Mouse (Mus musculus) liver, adult 2 months (tissue): ENCODE measurements at regions not wholly inside any gene's neighbourhood (a gene's known extent, or its start where the extent isn't known, plus 50 kb on each side); places are given as distances from the start of the nearest gene placed in this dataset.

Experiments used
- DNase-seq: peaks from one replicate; pipeline ENCODE4 v3.0.0-alpha.2; 2011; ENCODE audit warnings: low read depth, low spot score; ENCODE audit errors: extremely low read depth
- H3K27ac ChIP-seq: fragments of 200-500 bp; replicated peaks from 2 replicates; pipeline ENCODE4 v1.5.1; 2012; ENCODE audit warnings: low read depth, mild to moderate bottlenecking, control low read depth, inconsistent platforms, low read length; ENCODE audit not compliant: insufficient read depth
- H3K27me3 ChIP-seq: fragments of 200-500 bp; 2 replicates; pipeline ENCODE4 v1.6.1; 2012; ENCODE audit warnings: mild to moderate bottlenecking, moderate library complexity, low read length, inconsistent platforms; ENCODE audit not compliant: control insufficient read depth, insufficient read depth
- H3K36me3 ChIP-seq: fragments of 200-500 bp; 2 replicates; pipeline ENCODE4 v1.6.1; 2012; ENCODE audit warnings: low read length, inconsistent platforms; ENCODE audit not compliant: control insufficient read depth, insufficient read depth
- H3K4me1 ChIP-seq: fragments of 200-500 bp; 2 replicates; pipeline ENCODE4 v1.6.1; 2011; ENCODE audit warnings: low read length; ENCODE audit not compliant: control insufficient read depth, insufficient read depth
- H3K4me3 ChIP-seq: fragments of 200-500 bp; 2 replicates; pipeline ENCODE4 v1.5.1; 2011; ENCODE audit warnings: low read depth, mild to moderate bottlenecking, control low read depth, low read length, moderate library complexity; ENCODE audit not compliant: insufficient read depth
- H3K79me2 ChIP-seq: fragments of 200-500 bp; 2 replicates; pipeline ENCODE4 v1.6.1; 2012; ENCODE audit warnings: inconsistent platforms, mild to moderate bottlenecking, low read length, moderate library complexity; ENCODE audit not compliant: control insufficient read depth, insufficient read depth
- H3K9ac ChIP-seq: fragments of 200-500 bp; 2 replicates; pipeline ENCODE4 v1.6.1; 2012; ENCODE audit warnings: low read depth, mild to moderate bottlenecking, control low read depth, inconsistent platforms, low read length
- CTCF ChIP-seq: fragments of 200-500 bp; IDR thresholded peaks from 2 replicates; pipeline ENCODE4 v1.5.1; 2011; ENCODE audit warnings: low read depth, low read length, control low read depth
- POLR2A ChIP-seq: fragments of 200-500 bp; IDR thresholded peaks from 2 replicates; pipeline ENCODE4 v1.6.1; 2011; ENCODE audit warnings: low read length, control low read depth; ENCODE audit not compliant: insufficient read depth; ENCODE audit errors: extremely low read depth
- WGBS: fragments of 180-500 bp; shearing (Covaris S2); methylation state at CpG from one replicate; pipeline ENCODE4 v1.1.7; 2018; 5-methylcytosine and 5-hydroxymethylcytosine counted together

DNA sequence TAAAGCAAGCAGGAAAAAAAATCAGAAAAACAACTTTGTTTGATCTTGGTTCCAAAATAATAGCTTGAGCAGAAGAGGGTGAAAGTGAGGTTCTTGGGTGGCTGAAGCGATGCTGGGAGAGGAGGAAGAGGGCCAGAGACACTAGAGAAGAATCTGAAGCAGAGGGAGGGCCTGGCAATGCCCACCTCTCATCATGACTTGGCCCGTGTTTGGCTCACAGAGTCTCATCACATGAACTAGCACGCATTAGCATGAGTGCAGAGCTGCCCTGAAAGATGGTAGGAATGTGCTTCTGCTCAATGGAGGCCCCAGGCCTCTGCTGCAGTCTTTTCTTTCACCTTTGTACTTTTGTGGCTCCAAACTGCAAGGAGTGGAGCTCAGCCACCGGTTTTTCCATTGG lies 588.6 kb downstream of the Rnf144a start:
- Histone ChIP-seq H3K79me2 (no peaks in the 10 kb centered on the region), H3K4me1 (peaks cover 9% of the 10 kb centered on the region)
- WGBS = 50% methylated on average over 4 of the region's 4 CpGs

DNA sequence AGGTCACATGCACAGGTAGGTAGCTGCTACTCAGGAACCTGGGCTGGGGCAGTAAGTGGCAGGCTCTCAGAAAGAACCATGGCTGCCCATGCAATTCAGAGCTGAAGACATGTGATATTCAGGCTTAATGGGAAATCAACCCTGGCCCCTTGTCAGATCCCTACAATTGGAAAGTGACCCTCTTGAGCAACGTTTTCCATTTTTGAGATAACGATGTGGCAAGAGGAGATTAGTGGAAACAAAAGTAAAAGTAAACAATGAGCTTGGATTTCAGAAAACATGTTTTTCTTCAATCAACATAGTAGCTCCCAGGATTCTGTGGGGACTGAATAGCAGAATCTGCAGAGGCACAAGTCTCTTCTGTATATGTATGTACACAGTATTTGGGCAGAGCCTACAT lies 598.8 kb downstream of the Rnf144a start:
- H3K27ac ChIP-seq = peak overlapping the region; percentile 95
- H3K4me1 ChIP-seq = peaks cover 26% of the 10 kb centered on the region; the same call in 1 of the 2 replicates
- TF ChIP-seq POLR2A (no peak), CTCF (no peak)
- 21% methylated on average over 2 of the region's 2 CpGs for WGBS
- H3K36me3 ChIP-seq = no peaks in the 10 kb centered on the region
- no peaks in the 10 kb centered on the region for H3K79me2 ChIP-seq
- H3K4me3 ChIP-seq = no peak overlapping the region
- no peaks in the 10 kb centered on the region for H3K27me3 ChIP-seq
- H3K9ac ChIP-seq = no peak overlapping the region
- DNase-seq = peak; percentile 98

More for the DNA sequence above, 588.6 kb downstream of the Rnf144a start:
- DNase-seq = no peak
- Histone ChIP-seq H3K4me3 (no peak overlapping the region), H3K36me3 (no peaks in the 10 kb centered on the region), H3K27ac (peak overlapping the region; percentile 83), H3K27me3 (no peaks in the 10 kb centered on the region), H3K9ac (peak overlapping the region; percentile 10; the same call in 1 of the 2 replicates)
- no peak for TF ChIP-seq CTCF
- no peak for TF ChIP-seq POLR2A

DNA sequence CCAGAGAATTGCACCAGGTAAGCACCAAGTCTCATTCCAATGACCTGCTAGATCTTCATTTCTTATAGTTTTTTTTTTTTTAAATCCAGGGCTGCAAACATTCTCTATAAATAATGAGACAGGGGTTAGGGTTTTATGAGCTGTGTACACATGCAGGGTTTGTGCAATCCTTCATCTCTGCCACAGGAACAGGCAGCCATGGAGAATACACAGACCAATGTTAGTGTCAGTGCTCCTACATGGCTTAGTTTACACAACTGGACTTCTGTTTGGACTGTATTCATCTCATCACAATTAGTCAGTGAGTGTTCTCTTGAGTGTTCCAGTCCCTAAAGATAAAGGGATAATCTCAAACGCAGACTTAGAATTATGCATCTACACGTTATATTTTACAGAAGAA lies 620.0 kb downstream of the Rnf144a start:
- H3K4me1 ChIP-seq = peaks cover 8% of the 10 kb centered on the region
- peak overlapping the region; percentile 73; the same call in 1 of the 2 replicates for H3K27ac ChIP-seq
- no peaks in the 10 kb centered on the region for H3K27me3 ChIP-seq
- WGBS = 50% methylated on average over 2 of the region's 2 CpGs
- no peak for TF ChIP-seq POLR2A
- H3K79me2 ChIP-seq = no peaks in the 10 kb centered on the region
- no peak overlapping the region for H3K9ac ChIP-seq
- no peaks in the 10 kb centered on the region for H3K36me3 ChIP-seq
- no peak overlapping the region for H3K4me3 ChIP-seq
- peak; percentile 78 for DNase-seq

DNA sequence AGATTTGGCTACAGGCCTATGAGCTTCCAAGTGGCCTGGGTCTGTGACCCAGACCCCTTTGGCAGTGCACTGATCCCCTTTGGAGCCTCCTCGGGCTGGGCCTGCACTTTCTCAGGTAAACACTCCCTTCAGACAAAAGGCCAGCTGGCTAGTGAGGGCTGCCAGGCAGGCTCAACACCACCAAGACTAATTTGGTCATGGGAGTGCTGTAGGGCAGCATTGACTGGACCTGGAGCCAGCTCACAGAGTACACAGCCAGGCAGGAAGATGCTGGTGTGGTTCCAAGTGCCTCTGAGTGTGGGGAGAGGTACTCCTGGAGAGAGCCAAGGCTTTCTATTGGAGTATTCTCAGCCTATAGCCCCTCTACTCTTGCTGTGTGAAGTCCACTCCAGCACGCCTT lies 620.5 kb downstream of the Rnf144a start:
- Histone ChIP-seq H3K4me3 (no peak overlapping the region), H3K9ac (no peak overlapping the region), H3K4me1 (peaks cover 8% of the 10 kb centered on the region), H3K27ac (peak overlapping the region; percentile 73), H3K27me3 (no peaks in the 10 kb centered on the region), H3K36me3 (no peaks in the 10 kb centered on the region), H3K79me2 (no peaks in the 10 kb centered on the region)
- TF ChIP-seq POLR2A (no peak), CTCF (no peak)
- WGBS = 17% methylated on average over 2 of the region's 2 CpGs
- peak; percentile 84 for DNase-seq

- no peaks in the 10 kb centered on the region for H3K36me3 ChIP-seq
- WGBS = 41% methylated on average over 2 of the region's 2 CpGs
- no peak overlapping the region for H3K4me3 ChIP-seq
- no peak overlapping the region for H3K9ac ChIP-seq
- H3K27me3 ChIP-seq = no peaks in the 10 kb centered on the region
- H3K27ac ChIP-seq = no peak overlapping the region
- peaks cover 8% of the 10 kb centered on the region for H3K4me1 ChIP-seq
- TF ChIP-seq POLR2A (no peak), CTCF (no peak)
- no peaks in the 10 kb centered on the region for H3K79me2 ChIP-seq
- DNase-seq = peak; percentile 32
Observed at GRCm38 (mm10) chr12:25792571-25793075, 622.4 kb downstream of the Rnf144a start.

GRCm38 (mm10) chr12:25790956-25791355 lies 624.1 kb downstream of the Rnf144a start:
- no peaks in the 10 kb centered on the region for H3K27me3 ChIP-seq
- no peak for TF ChIP-seq POLR2A
- TF ChIP-seq CTCF = no peak
- no peak overlapping the region for H3K27ac ChIP-seq
- H3K79me2 ChIP-seq = no peaks in the 10 kb centered on the region
- H3K4me3 ChIP-seq = no peak overlapping the region
- WGBS = 88% methylated on average over 4 of the region's 4 CpGs
- no peak for DNase-seq
- peaks cover 10% of the 10 kb centered on the region for H3K4me1 ChIP-seq
- no peak overlapping the region for H3K9ac ChIP-seq
- H3K36me3 ChIP-seq = no peaks in the 10 kb centered on the region
